Mouse (Mus musculus) hindbrain, embryonic 12.5 days (tissue): ENCODE data around the gene Acvrl1. TPM values are rescaled to one million over a fixed set of nuclear protein-coding genes. Genes with fewer than 3 reads are reported as not detected.

Experiments
- ATAC-seq: fragments of 200-750 bp; cut with Nextera tagmentation; 2 replicates; pipeline ENCODE4 v1.8.0; 2017; ENCODE audit warnings: moderate TSS enrichment; ENCODE audit not compliant: low FRiP score
- H3K27ac ChIP-seq: fragments of 300-500 bp; sonication (generic); 2 replicates; pipeline ENCODE4 v1.5.1; 2016; ENCODE audit warnings: mild to moderate bottlenecking
- H3K27me3 ChIP-seq: fragments of 300-500 bp; sonication (generic); 2 replicates; pipeline ENCODE4 v1.6.1; 2016; ENCODE audit warnings: mild to moderate bottlenecking
- H3K36me3 ChIP-seq: fragments of 300-500 bp; sonication (generic); 2 replicates; pipeline ENCODE4 v1.6.1; 2016; ENCODE audit warnings: mild to moderate bottlenecking
- H3K4me1 ChIP-seq: fragments of 300-500 bp; sonication (generic); 2 replicates; pipeline ENCODE4 v1.6.1; 2016
- H3K4me2 ChIP-seq: fragments of 300-500 bp; sonication (generic); replicated peaks from 2 replicates; pipeline ENCODE4 v1.6.1; 2016; ENCODE audit warnings: mild to moderate bottlenecking
- H3K4me3 ChIP-seq: fragments of 300-500 bp; sonication (generic); 2 replicates; pipeline ENCODE4 v1.5.1; 2016; ENCODE audit warnings: mild to moderate bottlenecking
- H3K9ac ChIP-seq: fragments of 300-500 bp; sonication (generic); 2 replicates; pipeline ENCODE4 v1.6.1; 2016; ENCODE audit warnings: mild to moderate bottlenecking, moderate library complexity
- H3K9me3 ChIP-seq: fragments of 300-500 bp; sonication (generic); replicated peaks from 2 replicates; pipeline ENCODE4 v1.6.1; 2016; ENCODE audit warnings: mild to moderate bottlenecking
- WGBS: fragments of 180-500 bp; shearing (Covaris S2); methylation state at CpG from one replicate; pipeline ENCODE4 v1.1.7; 2016; 5-methylcytosine and 5-hydroxymethylcytosine counted together
- polyA plus RNA-seq: library from polyadenylated mRNA; unstranded; fragments of >200 nt; fragmentation: Nextera tagmentation; extraction: Ambion mirVana; gene quantifications from 2 replicates; pipeline ENCODE4 v1.2.1, GENCODE M21; 2016

Gene Acvrl1
- polyA plus RNA-seq, result 11.6 TPM in 2 replicates

- no peaks in the 10 kb centered on the region for H3K9me3 ChIP-seq
- H3K9ac ChIP-seq, result peak within 1 kb of the TSS; percentile 59
- H3K36me3 ChIP-seq, result no peaks in the 10 kb centered on the region
- peaks cover 55% of the 10 kb centered on the region for H3K27me3 ChIP-seq
- no peak for ATAC-seq
- 5% methylated on average over 46 of the region's 46 CpGs for WGBS
- H3K4me1 ChIP-seq, result peaks cover 36% of the 10 kb centered on the region
- no peak within 1 kb of the TSS for H3K27ac ChIP-seq
- peak within 1 kb of the TSS; percentile 51 for H3K4me2 ChIP-seq
- peak within 1 kb of the TSS; percentile 30 for H3K4me3 ChIP-seq
These were observed at the start of gene Acvrl1 for GRCm38 (mm10) chr15:101128181-101129089. Acvrl1 (plus strand) TSS chr15:101128522.

- H3K4me1 ChIP-seq, result peaks cover 66% of the 10 kb centered on the region
- ATAC-seq, result peak; percentile 52
- H3K36me3 ChIP-seq, result 0 out of 2 replicates have a peak, but pooled peaks cover under 1% of the 10 kb centered on the region
- H3K4me3 ChIP-seq, result peak overlapping the region; percentile 97
- H3K9me3 ChIP-seq, result no peaks in the 10 kb centered on the region
- peak overlapping the region; percentile 97 for H3K27ac ChIP-seq
- WGBS, result under 1% methylated on average over 29 of the region's 30 CpGs
- peak overlapping the region; percentile 87 for H3K4me2 ChIP-seq
- 0 out of 2 replicates have a peak, but pooled peaks cover 7% of the 10 kb centered on the region for H3K27me3 ChIP-seq
- peak overlapping the region; percentile 99 for H3K9ac ChIP-seq
These were observed 49.6 kb upstream of the Acvrl1 start for GRCm38 (mm10) chr15:101078731-101079156.

- no peak overlapping the region for H3K4me2 ChIP-seq
- no peaks in the 10 kb centered on the region for H3K36me3 ChIP-seq
- 0 out of 2 replicates have a peak, but pooled peaks cover 7% of the 10 kb centered on the region for H3K27me3 ChIP-seq
- no peak overlapping the region for H3K4me3 ChIP-seq
- no peak for ATAC-seq
- WGBS, result 76% methylated on average over 9 of the region's 9 CpGs
- H3K9me3 ChIP-seq, result no peaks in the 10 kb centered on the region
- no peak overlapping the region for H3K27ac ChIP-seq
- peaks cover 57% of the 10 kb centered on the region for H3K4me1 ChIP-seq
- H3K9ac ChIP-seq, result no peak overlapping the region
These were observed 48.2 kb upstream of the Acvrl1 start for GRCm38 (mm10) chr15:101080031-101080520.

- ATAC-seq, result no peak
- H3K4me3 ChIP-seq, result no peak overlapping the region
- 0 out of 2 replicates have a peak, but pooled peaks cover 7% of the 10 kb centered on the region for H3K27me3 ChIP-seq
- H3K9ac ChIP-seq, result no peak overlapping the region
- H3K4me2 ChIP-seq, result no peak overlapping the region
- H3K36me3 ChIP-seq, result no peaks in the 10 kb centered on the region
- H3K27ac ChIP-seq, result no peak overlapping the region
- WGBS, result 73% methylated on average over 7 of the region's 7 CpGs
- H3K9me3 ChIP-seq, result no peaks in the 10 kb centered on the region
- H3K4me1 ChIP-seq, result peaks cover 47% of the 10 kb centered on the region
These were observed 47.2 kb upstream of the Acvrl1 start for GRCm38 (mm10) chr15:101081035-101081548.

GRCm38 (mm10) chr15:101082236-101082635, 46.1 kb upstream of the Acvrl1 start:
- H3K27me3 ChIP-seq, result 0 out of 2 replicates have a peak, but pooled peaks cover 7% of the 10 kb centered on the region
- H3K9me3 ChIP-seq, result no peaks in the 10 kb centered on the region
- ATAC-seq, result no peak
- H3K27ac ChIP-seq, result no peak overlapping the region
- 58% methylated on average over 4 of the region's 4 CpGs for WGBS
- H3K9ac ChIP-seq, result no peak overlapping the region
- peaks cover 36% of the 10 kb centered on the region for H3K4me1 ChIP-seq
- H3K36me3 ChIP-seq, result no peaks in the 10 kb centered on the region
- H3K4me3 ChIP-seq, result no peak overlapping the region
- H3K4me2 ChIP-seq, result no peak overlapping the region

- Histone ChIP-seq H3K4me3 (no peak overlapping the region), H3K4me2 (no peak overlapping the region), H3K9me3 (no peaks in the 10 kb centered on the region), H3K4me1 (peaks cover 26% of the 10 kb centered on the region), H3K36me3 (no peaks in the 10 kb centered on the region), H3K9ac (no peak overlapping the region), H3K27ac (no peak overlapping the region), H3K27me3 (0 out of 2 replicates have a peak, but pooled peaks cover 2% of the 10 kb centered on the region)
- WGBS, result 72% methylated on average over 10 of the region's 10 CpGs
- ATAC-seq, result no peak
These were observed 43.8 kb upstream of the Acvrl1 start for GRCm38 (mm10) chr15:101084499-101084898.

- Histone ChIP-seq H3K4me2 (no peak overlapping the region), H3K27ac (no peak overlapping the region), H3K36me3 (no peaks in the 10 kb centered on the region), H3K27me3 (0 out of 2 replicates have a peak, but pooled peaks cover 2% of the 10 kb centered on the region), H3K9me3 (no peaks in the 10 kb centered on the region), H3K9ac (no peak overlapping the region), H3K4me1 (peaks cover 15% of the 10 kb centered on the region), H3K4me3 (no peak overlapping the region)
- ATAC-seq, result no peak
- WGBS, result 59% methylated on average over 9 of the region's 9 CpGs
These were observed 41.9 kb upstream of the Acvrl1 start for GRCm38 (mm10) chr15:101086451-101086850.

GRCm38 (mm10) chr15:101086956-101087355, 41.4 kb upstream of the Acvrl1 start:
- ATAC-seq, result no peak
- H3K9ac ChIP-seq, result no peak overlapping the region
- H3K9me3 ChIP-seq, result no peaks in the 10 kb centered on the region
- H3K4me2 ChIP-seq, result no peak overlapping the region
- no peaks in the 10 kb centered on the region for H3K36me3 ChIP-seq
- H3K27me3 ChIP-seq, result 0 out of 2 replicates have a peak, but pooled peaks cover 2% of the 10 kb centered on the region
- H3K27ac ChIP-seq, result no peak overlapping the region
- peaks cover 14% of the 10 kb centered on the region for H3K4me1 ChIP-seq
- WGBS, result 75% methylated on average over 3 of the region's 3 CpGs
- no peak overlapping the region for H3K4me3 ChIP-seq

GRCm38 (mm10) chr15:101088291-101088690, 40.0 kb upstream of the Acvrl1 start:
- no peak for ATAC-seq
- Histone ChIP-seq H3K36me3 (no peaks in the 10 kb centered on the region), H3K9ac (no peak overlapping the region), H3K9me3 (no peaks in the 10 kb centered on the region), H3K27ac (no peak overlapping the region), H3K4me2 (no peak overlapping the region), H3K4me3 (no peak overlapping the region), H3K27me3 (no peaks in the 10 kb centered on the region), H3K4me1 (peaks cover 21% of the 10 kb centered on the region)
- 48% methylated on average over 4 of the region's 4 CpGs for WGBS

- Histone ChIP-seq H3K27me3 (no peaks in the 10 kb centered on the region), H3K4me1 (peaks cover 38% of the 10 kb centered on the region), H3K36me3 (no peaks in the 10 kb centered on the region), H3K4me2 (no peak overlapping the region), H3K4me3 (no peak overlapping the region), H3K9me3 (no peaks in the 10 kb centered on the region), H3K9ac (no peak overlapping the region), H3K27ac (peak overlapping the region; percentile 82)
- ATAC-seq, result no peak
- WGBS, result 92% methylated on average over 8 of the region's 8 CpGs
These were observed 36.8 kb upstream of the Acvrl1 start for GRCm38 (mm10) chr15:101091551-101091950.

GRCm38 (mm10) chr15:101092121-101092828, 36.0 kb upstream of the Acvrl1 start:
- no peak overlapping the region for H3K4me3 ChIP-seq
- H3K9ac ChIP-seq, result no peak overlapping the region

More at GRCm38 (mm10) chr15:101092121-101092828, 36.0 kb upstream of the Acvrl1 start:
- Histone ChIP-seq H3K9me3 (no peaks in the 10 kb centered on the region), H3K4me1 (peaks cover 41% of the 10 kb centered on the region), H3K4me2 (peak overlapping the region; percentile 29), H3K36me3 (no peaks in the 10 kb centered on the region), H3K27ac (peak overlapping the region; percentile 82), H3K27me3 (no peaks in the 10 kb centered on the region)
- peak; percentile 53 for ATAC-seq
- WGBS, result 24% methylated on average over 14 of the region's 14 CpGs
